Mouse (Mus musculus) CD4-positive, CD25-positive, alpha-beta regulatory T cell, adult 2 months (primary cell): ENCODE measurements around the gene Nup210l.

Experiments
- DNase-seq: peaks from one replicate; pipeline ENCODE4 v3.0.0-alpha.2; 2012; ENCODE audit warnings: low read depth, low spot score

Nup210l gene

GRCm38 (mm10) chr3:90103938-90104337 is at the start of gene Nup210l:
Nup210l (plus strand) TSS chr3:90104132.
- DNase-seq = no peak

GRCm38 (mm10) chr3:90061549-90061948 is 42.4 kb upstream of the Nup210l start:
- DNase-seq = no peak

GRCm38 (mm10) chr3:90062539-90062938 is 41.4 kb upstream of the Nup210l start:
- no peak for DNase-seq

GRCm38 (mm10) chr3:90064383-90064782 is 39.5 kb upstream of the Nup210l start:
- no peak for DNase-seq

GRCm38 (mm10) chr3:90065553-90065952 is 38.4 kb upstream of the Nup210l start:
- peak; percentile 80 for DNase-seq

GRCm38 (mm10) chr3:90067851-90068250 is 36.1 kb upstream of the Nup210l start:
- DNase-seq = no peak

GRCm38 (mm10) chr3:90069688-90070087 is 34.2 kb upstream of the Nup210l start:
- no peak for DNase-seq

- no peak for DNase-seq
These were observed 31.6 kb upstream of the Nup210l start, which contains the start of gene Tpm3 for GRCm38 (mm10) chr3:90072294-90072693. Tpm3 (plus strand) TSS chr3:90072649.

GRCm38 (mm10) chr3:90076921-90077716 is 26.8 kb upstream of the Nup210l start:
- peak; percentile 91 for DNase-seq

- DNase-seq = no peak
These were observed 25.7 kb upstream of the Nup210l start for GRCm38 (mm10) chr3:90078224-90078623.

GRCm38 (mm10) chr3:90079133-90079762 is 24.7 kb upstream of the Nup210l start:
- DNase-seq = peak; percentile 95

- peak; percentile 92 for DNase-seq
These were observed 24.0 kb upstream of the Nup210l start for GRCm38 (mm10) chr3:90079763-90080497.

GRCm38 (mm10) chr3:90080498-90080863 is 23.5 kb upstream of the Nup210l start:
- no peak for DNase-seq

- peak; percentile 57 for DNase-seq
These were observed 22.3 kb upstream of the Nup210l start for GRCm38 (mm10) chr3:90081365-90082240.

GRCm38 (mm10) chr3:90083034-90083433 is 20.9 kb upstream of the Nup210l start:
- peak; percentile 40 for DNase-seq

- no peak for DNase-seq
These were observed 20.1 kb upstream of the Nup210l start for GRCm38 (mm10) chr3:90083698-90084324.

- no peak for DNase-seq
These were observed 19.1 kb upstream of the Nup210l start for GRCm38 (mm10) chr3:90084790-90085189.

GRCm38 (mm10) chr3:90085281-90085680 is 18.7 kb upstream of the Nup210l start:
- DNase-seq = no peak

GRCm38 (mm10) chr3:90086068-90086467 is 17.9 kb upstream of the Nup210l start:
- DNase-seq = peak; percentile 39

- no peak for DNase-seq
These were observed 15.3 kb upstream of the Nup210l start for GRCm38 (mm10) chr3:90088617-90089016.

- DNase-seq = no peak
These were observed 13.0 kb upstream of the Nup210l start for GRCm38 (mm10) chr3:90090892-90091291.
